Mouse (Mus musculus) liver, embryonic 14.5 days (tissue): ENCODE data around the gene Tm9sf1.

Experiments used
- CTCF ChIP-seq: IDR thresholded peaks from 2 replicates; pipeline ENCODE4 v1.5.1; 2016; ENCODE audit warnings: antibody characterized with exemption, low read depth, control low read depth
- EP300 ChIP-seq: IDR thresholded peaks from 2 replicates; pipeline ENCODE4 v1.6.1; 2016; ENCODE audit warnings: antibody characterized with exemption, low read depth

GRCm38 (mm10) chr14:55677615-55678014 is 34.0 kb upstream of the Tm9sf1 start:
- TF ChIP-seq CTCF (no peak), EP300 (no peak)
